8 mouse cellular contexts compared by ENCODE assay signal in genomic region chr13:114793250-114794030, GRCm38 (mm10). TPM values are rescaled to one million over a fixed set of nuclear protein-coding genes. Genes with fewer than 3 reads are reported as not detected.
A peak's percentile ranks its signal among the peaks of the same experiment; 100 is the strongest.
DNase-seq lines count a peak whose midpoint lies in the region; TF ChIP-seq lines count a peak whose summit lies in the region.

No protein-coding gene starts in this region.

- intact Hi-C loops in left cerebral cortex, postnatal 4 days (cut with DNase I), result loop anchor here (2.0 kb wide), 1 partner anchor 917 kb away; no protein-coding TSS in a partner anchor

- peak; percentile 59 to 73; a peak in 3 of 4 replicates for TF ChIP-seq CTCF in CH12.LX (conservative IDR thresholded peaks at IDR 0.05 in 1 of 2, IDR thresholded peaks at IDR 0.05 in 1 of 2; ENCODE audit: low read depth in 2 of 2, low read length in 2 of 2)

- TF ChIP-seq POLR2A in CH12.LX (IDR thresholded peaks at IDR 0.05; ENCODE audit: low read depth, low read length), result no peak

- dilution Hi-C loops in CH12.LX (cut with MboI; ENCODE audit: extremely low pct_ligation_motif_present, extremely low pct_unique_long_range_greater_than_20kb, low sequenced_read_pairs), result no loop called here

- DNase-seq in 3T3-L1 (ENCODE audit: low read depth, low spot score) (peak; percentile 87), CH12.LX (ENCODE audit: extremely low read depth) (peak; percentile 61)
- peak; percentile 27 for DNase-seq in cerebellum, adult 8-10 months
- DNase-seq in frontal cortex, adult 2 months (ENCODE audit: extremely low spot score in 1 of 2, low spot score in 1 of 2), result peak; percentile 35 to 87
- peak; percentile 65 for DNase-seq in kidney, adult 9 months
- DNase-seq in left cerebral cortex, postnatal 4 days, result peak; percentile 48
- DNase-seq in neural tube, embryonic 10.5 days (ENCODE audit: extremely low spot score, low spot score), result peak; percentile 30
- DNase-seq in spleen, postnatal 36 days (ENCODE audit: low spot score in 2 of 2), result no peak

- H3K27ac ChIP-seq in CH12.LX (ENCODE audit: insufficient read depth, low read depth), result no peak overlapping the region

- no peaks in the 10 kb centered on the region for H3K27me3 ChIP-seq in CH12.LX (replicated peaks)

- no peak overlapping the region for H3K9ac ChIP-seq in CH12.LX (ENCODE audit: insufficient read depth, low read depth)

- peaks cover 0 to 8% of the 10 kb centered on the region in 2 experiments; a peak in 2 of 4 replicates for H3K4me1 ChIP-seq in CH12.LX (ENCODE audit: control insufficient read depth in 1 of 2, insufficient read depth in 2 of 2)

- peak; percentile 76 for TF ChIP-seq RAD21 in CH12.LX (IDR thresholded peaks at IDR 0.05; ENCODE audit: low read depth, low read length)

- H3K36me3 ChIP-seq in CH12.LX (replicated peaks in 1 of 2; ENCODE audit: control insufficient read depth in 1 of 2, insufficient read depth in 1 of 2, low read length in 1 of 2), result no peaks in the 10 kb centered on the region

- no peaks in the 10 kb centered on the region for H3K9me3 ChIP-seq in CH12.LX (replicated peaks; ENCODE audit: low read length)

- no peak overlapping the region for H3K4me2 ChIP-seq in CH12.LX (ENCODE audit: insufficient read depth, low read depth, poor library complexity, severe bottlenecking)

- H3K79me2 ChIP-seq in CH12.LX (replicated peaks; ENCODE audit: control insufficient read depth, extremely low read depth, insufficient read depth, poor library complexity, severe bottlenecking), result no peaks in the 10 kb centered on the region

- no peak overlapping the region for H3K4me3 ChIP-seq in CH12.LX (replicated peaks in 1 of 3; ENCODE audit: low read depth in 2 of 3, low read length in 2 of 3, poor library complexity in 1 of 3)

- in situ Hi-C loops in CH12.LX (cut with MboI; ENCODE audit: low pct_ligation_motif_present, low pct_unique_long_range_greater_than_20kb, low sequenced_read_pairs), result loop anchor here (25.0 kb wide), 1 partner anchor 906 kb away; no protein-coding TSS in a partner anchor

- no peak for TF ChIP-seq EP300 in CH12.LX (IDR thresholded peaks at IDR 0.05; ENCODE audit: low read length)

TF ChIP-seq in CH12.LX, 34 proteins besides CTCF, POLR2A, EP300 and RAD21:
- TF ChIP-seq NRF1 (IDR thresholded peaks at IDR 0.05; ENCODE audit: low read depth, low read length), result no peak
- TF ChIP-seq USF2 (conservative IDR thresholded peaks at IDR 0.05; ENCODE audit: low read depth, low read length), result no peak
- no peak for TF ChIP-seq ELF1 (IDR thresholded peaks at IDR 0.05; ENCODE audit: low read depth, low read length)
- no peak for TF ChIP-seq IRF4 (IDR thresholded peaks at IDR 0.05; ENCODE audit: low read depth, low read length)
- peak; percentile 58 for TF ChIP-seq SMC3 (IDR thresholded peaks at IDR 0.05; ENCODE audit: low read depth, low read length)
- no peak for TF ChIP-seq ZKSCAN1 (IDR thresholded peaks at IDR 0.05; ENCODE audit: borderline replicate concordance, low read depth, low read length)

RNA-seq across cellular contexts. Expression of gene Mocs2, which starts 24.6 kb away (rescaled TPM):
- 34.9 and 39.3 TPM in 2 replicates for total RNA-seq in CH12.LX (2012; rRNA removed)
- 38.1 and 41.0 TPM in 2 replicates for total RNA-seq in CH12.LX (2014; rRNA removed)
- 29.3 and 29.4 TPM in 2 replicates for polyA plus RNA-seq in CH12.LX (2012; ENCODE audit: insufficient read length, low read depth)
- 81.2 and 83.3 TPM in 2 replicates for polyA plus RNA-seq in frontal cortex, adult 2 months (2012; rRNA removed)
- total RNA-seq in left cerebral cortex, postnatal 4 days (2021), result 10 to 100 TPM; 73.6 to 77.8 TPM

Comparison
In these comparisons a context has a peak if more than half of its experiments do, and no peak if none do; other contexts are left out.
1. DNase-seq: peak in 3T3-L1 (single experiment), CH12.LX (single experiment), cerebellum, adult 8-10 months (single experiment), frontal cortex, adult 2 months (2 of 2), kidney, adult 9 months (single experiment), left cerebral cortex, postnatal 4 days (single experiment) and neural tube, embryonic 10.5 days (single experiment); none in spleen, postnatal 36 days (0 of 2).